Mouse (Mus musculus) retina, adult 2 months (tissue): ENCODE results near the gene Robo2.

Experiments
- DNase-seq: peaks from one replicate; pipeline ENCODE4 v3.0.0-alpha.2; 2012; ENCODE audit warnings: low read depth, low spot score

The Robo2 gene

GRCm38 (mm10) chr16:74411481-74412251 is at the start of gene Robo2:
Gene Robo2, minus strand, starts transcription at chr16:74411825.
- DNase-seq, result no peak

GRCm38 (mm10) chr16:74458138-74458537 is 46.5 kb upstream of the Robo2 start:
- DNase-seq, result no peak

- no peak for DNase-seq
Measured at GRCm38 (mm10) chr16:74457736-74458135, 46.1 kb upstream of the Robo2 start.

DNA sequence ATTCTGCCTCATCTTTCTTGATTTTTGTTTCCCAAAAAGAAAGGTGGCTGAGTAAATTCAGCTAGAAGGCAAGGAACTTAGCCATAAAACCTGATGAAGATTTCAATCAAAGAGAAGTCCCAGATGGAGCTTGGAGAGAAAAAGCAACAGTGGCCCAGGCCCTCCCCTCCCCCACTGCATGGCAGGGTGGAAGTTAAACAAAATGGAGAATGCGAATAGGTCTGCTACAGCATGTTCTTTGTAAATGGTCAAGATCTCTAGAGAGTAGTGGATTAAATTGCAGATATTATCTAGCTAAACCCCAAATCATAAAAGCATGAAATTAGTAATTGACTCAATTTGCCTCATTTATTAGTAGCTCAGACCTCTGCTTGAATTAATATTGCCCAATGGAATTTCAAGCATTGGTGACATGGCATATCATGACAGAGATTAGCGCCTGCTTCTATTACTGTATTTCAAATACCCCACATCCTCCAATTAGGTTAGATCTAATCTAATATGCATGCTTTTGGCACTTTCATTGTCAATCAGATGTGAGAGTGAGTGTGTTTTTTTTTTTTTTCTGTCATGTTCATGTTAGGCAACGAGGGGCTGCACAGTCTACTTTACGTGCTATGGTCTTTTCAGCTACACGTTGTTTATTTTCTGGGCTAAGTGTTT is 45.3 kb upstream of the Robo2 start:
- DNase-seq, result no peak

GRCm38 (mm10) chr16:74455179-74455578 is 43.6 kb upstream of the Robo2 start:
- DNase-seq, result no peak

DNA sequence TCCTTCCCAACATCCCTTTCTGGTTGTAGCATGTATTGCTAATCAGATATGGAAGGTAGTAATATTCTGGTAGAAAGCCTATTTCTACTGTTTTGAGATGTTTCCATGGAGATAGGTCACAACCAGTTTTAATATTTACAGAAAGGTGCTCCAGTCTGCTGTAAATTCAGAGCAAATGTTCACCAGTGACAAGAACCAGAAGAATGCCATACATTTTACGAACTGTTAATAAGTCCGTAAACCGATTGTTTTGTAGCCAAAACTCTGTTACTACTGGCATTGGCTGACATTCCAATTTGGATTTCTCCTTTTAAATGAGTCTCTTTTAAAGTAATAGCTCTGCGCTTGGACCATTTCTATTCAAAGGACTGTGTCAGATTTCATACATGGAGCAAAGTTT is 36.4 kb upstream of the Robo2 start:
- no peak for DNase-seq

DNA sequence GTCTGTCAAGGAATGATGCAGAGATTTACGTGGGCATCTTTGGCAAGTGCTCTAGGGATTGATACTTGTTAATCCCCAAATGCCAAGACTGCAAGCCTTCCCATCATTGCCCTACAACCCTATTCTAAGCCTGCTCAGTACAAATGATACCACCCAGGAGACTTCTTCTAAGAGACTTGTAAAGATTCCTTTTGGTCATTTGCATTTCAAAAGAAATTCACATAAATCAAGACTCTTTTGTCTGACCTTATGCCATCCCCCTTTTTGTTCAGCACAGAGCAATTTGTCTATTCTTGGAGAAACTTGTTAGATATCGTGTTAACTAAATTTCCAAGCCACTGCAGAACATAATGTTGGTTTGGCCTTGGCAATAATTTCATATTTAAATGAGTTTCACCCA is 15.4 kb upstream of the Robo2 start:
- no peak for DNase-seq

DNA sequence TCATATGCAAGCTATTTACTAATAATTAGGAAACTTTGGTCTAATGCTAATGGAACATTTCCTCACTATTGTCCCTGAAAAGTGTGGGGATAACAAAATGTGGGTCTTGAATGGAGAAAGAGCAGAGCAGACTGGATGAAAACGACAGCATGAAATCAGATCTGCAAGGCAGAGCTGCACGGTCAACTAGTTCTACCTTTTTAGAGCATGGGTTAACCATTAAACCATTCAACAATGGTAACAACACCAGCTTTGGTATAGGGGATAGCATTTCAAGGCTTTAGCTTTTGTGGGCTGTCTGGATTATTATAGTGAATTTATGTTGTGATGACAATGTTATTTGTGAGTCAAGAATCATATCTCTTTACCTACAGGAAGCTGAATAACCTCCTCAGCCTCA is 8.7 kb upstream of the Robo2 start:
- no peak for DNase-seq

GRCm38 (mm10) chr16:74412471-74413291 is 1.1 kb upstream of the Robo2 start:
- DNase-seq, result peak; percentile 32

- DNase-seq, result no peak
Measured at GRCm38 (mm10) chr16:74411021-74411420, 604 bp downstream of the Robo2 start.

- no peak for DNase-seq
Measured at GRCm38 (mm10) chr16:74410125-74410524, 1.5 kb downstream of the Robo2 start.

DNA sequence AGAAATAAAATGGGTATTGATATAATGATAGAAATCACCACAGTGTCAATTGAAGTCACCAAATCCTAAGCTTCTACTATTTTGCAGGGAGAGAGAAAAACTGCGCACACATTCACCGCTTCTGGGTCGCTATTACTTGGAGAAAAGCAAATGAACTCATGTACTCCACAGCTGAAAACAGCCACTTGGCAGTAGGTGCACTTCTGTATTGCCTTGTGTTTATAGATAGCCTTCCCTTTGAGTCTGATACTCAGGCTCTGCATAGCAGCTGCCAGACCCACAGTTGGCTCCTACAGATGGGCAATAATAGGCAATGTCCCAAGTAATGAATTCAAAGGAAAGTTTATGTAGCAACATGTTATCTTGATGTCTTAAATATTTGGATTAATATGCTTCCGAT is 2.1 kb downstream of the Robo2 start:
- DNase-seq, result no peak

DNA sequence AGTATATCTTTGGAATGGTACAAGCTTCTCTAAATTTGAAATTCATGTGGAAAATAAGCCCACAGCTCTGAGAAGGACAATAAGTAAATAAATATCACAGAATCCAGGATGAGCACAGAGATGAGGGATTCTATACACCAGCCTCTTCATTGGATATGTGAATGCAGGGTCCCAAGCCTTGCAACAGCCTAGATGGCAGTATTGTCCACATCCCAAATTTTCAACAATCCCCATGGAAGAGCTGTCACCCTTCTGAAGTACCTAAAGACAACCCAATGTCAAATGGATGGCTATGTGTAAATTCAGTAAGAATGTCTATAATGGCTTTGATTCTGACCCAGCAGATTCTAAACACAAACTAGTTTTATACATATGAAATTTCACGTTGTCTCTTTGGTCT is 3.1 kb downstream of the Robo2 start:
- no peak for DNase-seq

- no peak for DNase-seq
Measured at GRCm38 (mm10) chr16:74397291-74397690, 14.3 kb downstream of the Robo2 start.

- DNase-seq, result no peak
Measured at GRCm38 (mm10) chr16:74395678-74396077, 15.9 kb downstream of the Robo2 start.

DNA sequence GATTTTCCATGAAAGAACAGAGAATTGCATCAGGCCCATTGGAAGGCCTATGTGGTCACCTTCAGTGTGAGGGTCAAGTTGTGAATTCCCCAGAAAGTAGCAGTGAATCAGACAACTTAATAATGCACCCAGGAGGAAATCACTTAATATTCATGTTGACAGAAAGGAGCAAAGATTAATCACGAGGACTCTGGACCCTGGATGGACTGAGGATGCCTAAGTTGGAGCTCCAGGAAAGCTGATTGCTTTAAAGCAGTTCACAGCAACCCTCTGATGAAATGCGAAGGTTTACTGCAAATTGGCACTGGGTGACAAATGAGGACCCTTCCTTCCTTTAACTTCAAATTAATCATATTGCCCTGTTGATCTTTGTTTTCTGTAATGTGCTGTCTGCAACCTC is 32.2 kb downstream of the Robo2 start:
- no peak for DNase-seq

GRCm38 (mm10) chr16:74375342-74375940 is 36.2 kb downstream of the Robo2 start:
- no peak for DNase-seq

DNA sequence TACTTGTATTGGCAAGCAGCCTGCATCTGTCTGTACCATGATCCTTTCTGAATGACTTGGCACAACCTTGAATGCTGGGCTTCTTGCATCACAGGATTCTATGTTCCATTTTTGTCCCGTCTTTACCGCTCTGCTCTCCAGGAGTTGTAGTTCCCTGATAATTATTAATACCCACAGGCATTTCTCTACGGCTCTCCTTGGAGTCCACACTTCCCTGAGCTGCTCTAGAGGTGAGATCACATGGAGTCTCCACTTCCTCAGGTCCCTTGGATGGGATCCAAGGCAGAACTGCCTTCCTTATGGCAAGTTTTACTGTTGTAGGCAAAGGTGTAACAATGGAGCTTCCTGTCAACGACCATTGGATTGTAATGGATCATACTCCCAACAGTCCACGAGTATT is 37.1 kb downstream of the Robo2 start:
- DNase-seq, result no peak

DNA sequence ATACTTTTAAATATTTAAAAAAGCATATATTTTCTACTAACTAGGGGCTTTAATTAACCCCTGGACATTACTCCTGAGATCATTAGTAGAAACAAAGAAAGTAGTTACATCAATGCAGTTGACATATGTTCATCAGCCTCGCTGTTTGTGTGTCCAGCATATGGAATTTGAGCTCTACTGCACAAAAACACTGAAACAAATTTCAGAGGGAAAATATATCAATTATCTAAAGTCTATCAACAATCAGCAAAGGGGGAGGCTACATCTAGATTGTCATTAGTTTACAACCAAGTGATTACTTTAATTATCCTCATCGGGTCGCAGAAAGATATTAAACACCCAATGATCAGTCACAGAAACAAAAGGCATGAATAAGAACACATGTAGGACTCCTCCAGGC is 38.2 kb downstream of the Robo2 start:
- DNase-seq, result no peak

GRCm38 (mm10) chr16:74372876-74373275 is 38.7 kb downstream of the Robo2 start:
- DNase-seq, result no peak

DNA sequence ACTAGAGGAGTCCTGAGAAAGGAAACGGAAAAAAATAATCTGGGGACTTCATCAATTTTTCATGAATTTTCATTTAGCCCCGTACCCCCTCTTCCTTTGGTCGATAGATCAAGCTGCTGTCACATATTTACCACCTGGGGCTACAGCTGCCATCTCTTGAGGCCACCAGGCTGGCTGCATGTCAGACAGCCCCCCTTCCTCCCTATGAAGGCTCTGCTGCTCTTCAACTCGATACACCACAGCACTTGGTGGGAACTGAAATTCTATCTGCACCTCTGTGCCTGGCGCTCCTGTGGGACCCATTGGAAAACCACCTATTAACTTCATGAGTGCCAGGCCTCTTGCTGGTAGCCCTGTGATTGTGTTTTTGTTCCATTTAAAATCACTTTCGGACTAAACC is 63.2 kb downstream of the Robo2 start:
- DNase-seq, result no peak
